Mouse (Mus musculus) cerebellum, adult 11 months (tissue): ENCODE data around the gene Stk32c.

Experiments
- DNase-seq: peaks from one replicate; pipeline ENCODE4 v3.0.0; 2022

The Stk32c gene

GRCm38 (mm10) chr7:139212754-139213745, at the start of gene Stk32c, which contains the start of gene Lrrc27:
Gene Stk32c (minus strand): TSS chr7:139213307.
Gene Lrrc27 (plus strand): TSS chr7:139212988.
- peak; percentile 97 for DNase-seq

GRCm38 (mm10) chr7:139257752-139258542, 44.8 kb upstream of the Stk32c start:
- DNase-seq = no peak

- no peak for DNase-seq
These were observed 41.5 kb upstream of the Stk32c start for GRCm38 (mm10) chr7:139254626-139255025.

- no peak for DNase-seq
These were observed 40.4 kb upstream of the Stk32c start for GRCm38 (mm10) chr7:139253462-139253861.

- DNase-seq = no peak
These were observed 39.9 kb upstream of the Stk32c start for GRCm38 (mm10) chr7:139252986-139253385.

GRCm38 (mm10) chr7:139252566-139252965, 39.5 kb upstream of the Stk32c start:
- DNase-seq = no peak

- DNase-seq = no peak
These were observed 38.8 kb upstream of the Stk32c start for GRCm38 (mm10) chr7:139251881-139252301.

- DNase-seq = no peak
These were observed 36.5 kb upstream of the Stk32c start for GRCm38 (mm10) chr7:139249406-139250210.

GRCm38 (mm10) chr7:139248615-139249405, 35.7 kb upstream of the Stk32c start:
- no peak for DNase-seq

- peak; percentile 71 for DNase-seq
These were observed 34.9 kb upstream of the Stk32c start, which contains the start of gene Pwwp2b for GRCm38 (mm10) chr7:139247881-139248614. Gene Pwwp2b (plus strand): TSS chr7:139248482.

- peak; percentile 44 for DNase-seq
These were observed 34.1 kb upstream of the Stk32c start for GRCm38 (mm10) chr7:139246931-139247880.

GRCm38 (mm10) chr7:139246086-139246485, 33.0 kb upstream of the Stk32c start:
- no peak for DNase-seq

GRCm38 (mm10) chr7:139239432-139239831, 26.3 kb upstream of the Stk32c start:
- DNase-seq = no peak

GRCm38 (mm10) chr7:139235651-139236358, 22.7 kb upstream of the Stk32c start:
- DNase-seq = no peak

- no peak for DNase-seq
These were observed 21.5 kb upstream of the Stk32c start for GRCm38 (mm10) chr7:139234426-139235188.

GRCm38 (mm10) chr7:139233714-139234113, 20.6 kb upstream of the Stk32c start:
- peak; percentile 84 for DNase-seq

GRCm38 (mm10) chr7:139230241-139230640, 17.1 kb upstream of the Stk32c start:
- no peak for DNase-seq

- DNase-seq = no peak
These were observed 16.7 kb upstream of the Stk32c start for GRCm38 (mm10) chr7:139229837-139230236.
